Mouse (Mus musculus): Measurements from ENCODE around the gene Hipk2.

The Hipk2 gene

GRCm38 (mm10) chr6:38823827-38824226 is 52.1 kb downstream of the Hipk2 start:
- ChIA-PET POLR2A (interaction anchor here in 1 of 4 experiments (0.8 to 1.0 kb wide), 2 partner anchors 8 to 28 kb away, joined by 3 read pairs; no protein-coding TSS in a partner anchor), CTCF (interaction anchor here in 1 of 4 experiments (0.5 kb wide), 1 partner anchor 304 kb away, joined by 3 read pairs; no protein-coding TSS in a partner anchor)

DNA sequence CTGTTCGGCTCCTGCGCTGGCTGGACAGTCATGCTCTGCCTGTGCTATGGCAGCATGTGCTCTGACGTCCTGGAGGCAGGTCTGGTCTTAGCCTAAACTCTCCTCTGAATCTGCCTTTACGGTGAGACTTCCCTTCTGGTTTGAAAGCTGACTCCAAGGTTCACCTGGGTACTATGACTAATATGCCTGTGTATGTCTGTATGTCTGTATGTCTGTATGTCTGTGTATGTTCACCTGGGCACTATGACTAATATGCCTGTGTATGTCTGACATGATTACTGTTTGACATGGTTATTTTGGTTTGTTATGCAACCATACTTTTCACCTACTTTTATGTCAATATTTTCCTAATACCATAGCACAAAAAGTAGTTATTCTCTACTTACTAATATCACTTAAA is 52.8 kb downstream of the Hipk2 start:
- CTCF ChIA-PET: interaction anchor here in 1 of 4 experiments (0.5 kb wide), 1 partner anchor 304 kb away, joined by 3 read pairs; no protein-coding TSS in a partner anchor
- POLR2A ChIA-PET: no interaction called here

- ChIA-PET CTCF (no interaction called here), POLR2A (no interaction called here)
Observed at GRCm38 (mm10) chr6:38821686-38822085, 54.3 kb downstream of the Hipk2 start.

GRCm38 (mm10) chr6:38820862-38821261 is 55.1 kb downstream of the Hipk2 start:
- POLR2A ChIA-PET: no interaction called here
- CTCF ChIA-PET: no interaction called here

GRCm38 (mm10) chr6:38816216-38816615 is 59.7 kb downstream of the Hipk2 start:
- POLR2A ChIA-PET: interaction anchor here in 1 of 4 experiments (0.9 to 1.2 kb wide), 2 partner anchors 8 to 26 kb away, joined by 3 read pairs; no protein-coding TSS in a partner anchor
- CTCF ChIA-PET: interaction anchor here in 1 of 4 experiments (0.6 kb wide), 1 partner anchor 809 kb away, joined by 3 read pairs; no protein-coding TSS in a partner anchor

- ChIA-PET POLR2A (interaction anchor here in 1 of 4 experiments (0.9 to 1.5 kb wide), 3 partner anchors 8 to 60 kb away, joined by 3 read pairs; partner anchors contain the start of genes Hipk2 and Tbxas1), CTCF (interaction anchor here in 1 of 4 experiments (0.6 kb wide), 1 partner anchor 110 kb away, joined by 4 read pairs; no protein-coding TSS in a partner anchor)
Observed at GRCm38 (mm10) chr6:38815582-38815981, 60.4 kb downstream of the Hipk2 start.

GRCm38 (mm10) chr6:38814690-38815089 is 61.3 kb downstream of the Hipk2 start:
- CTCF ChIA-PET: no interaction called here

GRCm38 (mm10) chr6:38811459-38812145 is 64.4 kb downstream of the Hipk2 start:
- CTCF ChIA-PET: no interaction called here
- POLR2A ChIA-PET: interaction anchor here in 1 of 4 experiments (0.5 to 1.2 kb wide), 2 partner anchors 69 to 560 kb away, joined by 3 to 4 read pairs; no protein-coding TSS in a partner anchor

More at GRCm38 (mm10) chr6:38814690-38815089, 61.3 kb downstream of the Hipk2 start:
- POLR2A ChIA-PET: interaction anchor here in 1 of 4 experiments (0.6 to 1.5 kb wide), 2 partner anchors 61 to 210 kb away, joined by 3 to 4 read pairs; partner anchors contain the start of genes Hipk2 and Tbxas1

- ChIA-PET POLR2A (interaction anchor here in 1 of 4 experiments (0.6 kb wide), 1 partner anchor 113 kb away, joined by 3 read pairs; no protein-coding TSS in a partner anchor), CTCF (interaction anchor here in 1 of 4 experiments (1.5 kb wide), 1 partner anchor 74 kb away, joined by 6 read pairs; no protein-coding TSS in a partner anchor)
Observed at GRCm38 (mm10) chr6:38810121-38810475, 65.9 kb downstream of the Hipk2 start.

DNA sequence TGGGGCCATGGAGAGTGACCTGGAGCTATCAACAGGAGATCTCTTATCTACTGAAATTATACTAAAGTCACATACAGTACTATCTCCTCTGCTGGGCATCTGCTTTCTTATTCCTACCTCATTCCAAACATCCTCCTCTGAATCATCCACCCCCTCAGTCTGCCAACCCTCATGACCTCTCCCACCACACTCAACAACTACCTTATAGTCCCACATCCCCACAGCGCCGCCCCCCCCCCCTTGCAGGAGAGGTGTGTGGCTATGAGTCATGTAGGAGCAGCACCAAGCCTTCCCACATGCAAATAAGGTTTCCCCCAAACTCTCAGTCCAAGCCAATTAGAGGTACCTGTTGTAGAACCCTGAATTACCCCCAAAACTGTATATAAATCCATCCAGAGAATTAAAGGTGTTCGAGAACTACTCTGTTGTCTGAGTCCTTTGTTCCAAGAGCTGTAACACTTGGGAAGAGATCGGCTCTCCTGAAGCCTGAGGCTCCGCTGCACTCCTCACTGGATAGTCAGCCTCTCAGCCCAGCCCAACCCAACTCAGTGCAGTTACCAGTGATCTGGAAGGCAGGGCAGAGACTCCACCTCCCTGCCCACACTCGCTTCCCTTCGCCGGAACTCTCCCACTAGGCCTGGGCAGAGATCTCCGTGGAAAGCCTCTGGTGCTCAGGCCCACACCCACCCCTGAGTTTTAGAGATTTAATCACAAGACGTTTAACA is 66.4 kb downstream of the Hipk2 start:
- ChIA-PET POLR2A (no interaction called here), CTCF (interaction anchor here in 2 of 4 experiments (0.6 to 1.5 kb wide), 2 partner anchors 73 to 902 kb away, joined by 5 to 6 read pairs; no protein-coding TSS in a partner anchor)

DNA sequence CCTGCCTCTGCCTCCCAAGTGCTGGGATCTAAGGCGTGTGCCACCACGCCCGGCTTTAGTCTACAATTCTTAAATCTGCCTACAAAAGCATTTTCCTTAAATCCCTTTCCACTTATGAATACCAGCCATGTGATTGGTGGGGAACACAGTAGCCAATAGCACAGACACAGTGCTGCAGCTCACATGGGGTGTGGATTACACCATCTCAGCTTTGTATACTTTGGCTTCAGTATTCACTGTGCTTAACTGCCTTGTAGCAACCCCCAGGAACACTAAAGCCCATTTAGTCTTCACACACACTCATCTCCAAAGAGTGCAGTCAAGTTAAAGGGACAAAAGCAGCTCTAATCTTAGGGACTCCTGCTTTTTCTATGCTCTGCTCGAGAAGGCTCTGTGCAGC is 67.6 kb downstream of the Hipk2 start:
- ChIA-PET POLR2A (interaction anchor here in 1 of 4 experiments (0.9 to 1.4 kb wide), 3 partner anchors 9 to 24 kb away, joined by 3 to 4 read pairs (median 3); no protein-coding TSS in a partner anchor), CTCF (interaction anchor here in 1 of 4 experiments (0.7 kb wide), 1 partner anchor 182 kb away, joined by 3 read pairs; no protein-coding TSS in a partner anchor)

DNA sequence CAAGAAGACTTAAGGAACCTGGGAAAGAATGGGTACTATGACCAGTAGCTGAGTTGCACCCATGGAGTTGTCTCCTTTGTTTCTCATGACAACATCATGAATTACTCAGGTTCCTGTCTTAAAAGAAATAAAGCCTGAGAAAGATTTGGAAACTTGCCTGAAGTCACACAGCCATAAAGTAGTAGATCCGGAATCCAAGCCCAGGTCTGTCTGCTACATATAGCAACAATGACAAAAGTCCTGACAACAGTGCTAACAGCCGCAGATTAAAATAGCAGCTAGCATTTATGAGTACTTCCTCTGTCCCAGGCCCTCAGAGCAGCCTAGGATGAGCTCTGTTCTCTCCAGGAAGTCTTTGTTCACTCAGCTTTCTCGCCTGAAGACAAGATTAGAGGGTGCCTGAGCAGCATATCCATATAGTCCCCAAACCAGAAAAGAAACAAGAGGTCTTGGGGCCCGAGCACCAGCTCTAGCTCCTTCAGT is 69.0 kb downstream of the Hipk2 start:
- POLR2A ChIA-PET: interaction anchor here in 1 of 4 experiments (0.7 kb wide), 1 partner anchor 720 kb away, joined by 4 read pairs; no protein-coding TSS in a partner anchor
- CTCF ChIA-PET: interaction anchor here in 1 of 4 experiments (1.2 kb wide), 1 partner anchor 71 kb away, joined by 5 read pairs; no protein-coding TSS in a partner anchor

DNA sequence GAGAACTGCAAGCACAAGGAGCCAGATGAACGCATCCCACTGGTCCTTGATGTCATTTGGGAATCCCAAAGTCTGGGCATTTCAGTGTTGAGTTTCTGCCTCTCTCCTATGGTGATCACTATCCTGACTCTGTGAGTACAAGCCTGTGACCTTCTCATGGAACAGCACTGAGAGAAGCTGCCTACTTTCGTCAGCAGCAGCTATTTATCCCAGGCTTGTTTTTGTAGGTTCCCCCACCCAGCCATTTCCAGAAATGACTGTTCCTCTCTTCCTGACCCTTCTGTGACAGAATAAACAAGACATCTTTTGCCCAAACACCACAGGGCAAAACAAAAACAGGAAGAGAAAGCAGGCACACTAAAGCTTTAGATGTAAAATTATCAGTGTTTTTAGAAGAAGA is 70.4 kb downstream of the Hipk2 start:
- CTCF ChIA-PET: no interaction called here
- POLR2A ChIA-PET: no interaction called here

- POLR2A ChIA-PET: no interaction called here
- CTCF ChIA-PET: no interaction called here
Observed at GRCm38 (mm10) chr6:38801252-38801651, 74.7 kb downstream of the Hipk2 start.

- CTCF ChIA-PET: interaction anchor here in 1 of 4 experiments (0.6 kb wide), 1 partner anchor 128 kb away, joined by 8 read pairs; no protein-coding TSS in a partner anchor
- POLR2A ChIA-PET: no interaction called here
Observed at GRCm38 (mm10) chr6:38797548-38797947, 78.4 kb downstream of the Hipk2 start.

GRCm38 (mm10) chr6:38796993-38797392 is 79.0 kb downstream of the Hipk2 start:
- POLR2A ChIA-PET: no interaction called here
- CTCF ChIA-PET: interaction anchor here in 1 of 4 experiments (0.6 kb wide), 1 partner anchor 128 kb away, joined by 8 read pairs; no protein-coding TSS in a partner anchor

- CTCF ChIA-PET: no interaction called here
- POLR2A ChIA-PET: interaction anchor here in 1 of 4 experiments (1.0 kb wide), 1 partner anchor 12 kb away, joined by 3 read pairs; no protein-coding TSS in a partner anchor
Observed at GRCm38 (mm10) chr6:38796388-38796787, 79.6 kb downstream of the Hipk2 start.

GRCm38 (mm10) chr6:38795096-38795816 is 80.7 kb downstream of the Hipk2 start:
- ChIA-PET CTCF (interaction anchor here in 1 of 4 experiments (0.6 kb wide), 1 partner anchor 102 kb away, joined by 3 read pairs; no protein-coding TSS in a partner anchor), POLR2A (interaction anchor here in 1 of 4 experiments (0.9 kb wide), 1 partner anchor 180 kb away, joined by 3 read pairs; no protein-coding TSS in a partner anchor)
